Mouse (Mus musculus) forebrain, embryonic 14.5 days (tissue): ENCODE data around the gene Trappc2l. TPM values are rescaled to one million over a fixed set of nuclear protein-coding genes. Genes with fewer than 3 reads are reported as not detected.

Experiments used
- ATAC-seq: fragments of 200-750 bp; cut with Nextera tagmentation; 2 replicates; pipeline ENCODE4 v1.8.0; 2017; ENCODE audit warnings: mild to moderate bottlenecking, moderate library complexity
- DNase-seq: peaks from one replicate; pipeline ENCODE4 v3.0.0-alpha.2; 2015; ENCODE audit warnings: low spot score
- H3K27ac ChIP-seq: fragments of 300-500 bp; sonication (generic); 2 replicates; pipeline ENCODE4 v1.5.1; 2014; ENCODE audit warnings: low read depth, mild to moderate bottlenecking, control low read depth, low read length, moderate library complexity
- H3K27me3 ChIP-seq: fragments of 300-500 bp; sonication (generic); replicated peaks from 2 replicates; pipeline ENCODE4 v1.6.1; 2014; ENCODE audit warnings: low read length, control low read depth, mixed read lengths; ENCODE audit not compliant: control insufficient read depth, insufficient read depth
- H3K36me3 ChIP-seq: fragments of 300-500 bp; sonication (generic); 2 replicates; pipeline ENCODE4 v1.6.1; 2014; ENCODE audit warnings: low read length, control low read depth; ENCODE audit not compliant: control insufficient read depth, insufficient read depth
- H3K4me1 ChIP-seq: fragments of 300-500 bp; sonication (generic); 2 replicates; pipeline ENCODE4 v1.6.1; 2014; ENCODE audit warnings: antibody characterized with exemption, low read length, control low read depth; ENCODE audit not compliant: control insufficient read depth, insufficient read depth
- H3K4me2 ChIP-seq: fragments of 300-500 bp; sonication (generic); 2 replicates; pipeline ENCODE4 v1.6.1; 2014; ENCODE audit warnings: mild to moderate bottlenecking, control low read depth, low read length
- H3K4me3 ChIP-seq: fragments of 300-500 bp; sonication (generic); 2 replicates; pipeline ENCODE4 v1.5.1; 2014; ENCODE audit warnings: low read depth, low read length, control low read depth
- H3K9ac ChIP-seq: fragments of 300-500 bp; sonication (generic); 2 replicates; pipeline ENCODE4 v1.6.1; 2014; ENCODE audit warnings: mild to moderate bottlenecking, low read length, control low read depth, moderate library complexity
- H3K9me3 ChIP-seq: fragments of 300-500 bp; sonication (generic); replicated peaks from 2 replicates; pipeline ENCODE4 v1.6.1; 2016; ENCODE audit warnings: low read length, control low read depth, mixed read lengths; ENCODE audit not compliant: control insufficient read depth
- WGBS: fragments of 180-500 bp; shearing (Covaris S2); extraction: QIAGEN DNeasy Blood & Tissue Kit; methylation state at CpG from one replicate; pipeline ENCODE4 v1.1.7; 2014; 5-methylcytosine and 5-hydroxymethylcytosine counted together
- polyA plus RNA-seq: library from polyadenylated mRNA; unstranded; fragments of >200 nt; fragmentation: Nextera tagmentation; extraction: Ambion mirVana; gene quantifications from 2 replicates; pipeline ENCODE4 v1.2.1, GENCODE M21; 2014

Gene Trappc2l
- polyA plus RNA-seq, 1 experiment from 2014 or later, result 150 TPM

DNA sequence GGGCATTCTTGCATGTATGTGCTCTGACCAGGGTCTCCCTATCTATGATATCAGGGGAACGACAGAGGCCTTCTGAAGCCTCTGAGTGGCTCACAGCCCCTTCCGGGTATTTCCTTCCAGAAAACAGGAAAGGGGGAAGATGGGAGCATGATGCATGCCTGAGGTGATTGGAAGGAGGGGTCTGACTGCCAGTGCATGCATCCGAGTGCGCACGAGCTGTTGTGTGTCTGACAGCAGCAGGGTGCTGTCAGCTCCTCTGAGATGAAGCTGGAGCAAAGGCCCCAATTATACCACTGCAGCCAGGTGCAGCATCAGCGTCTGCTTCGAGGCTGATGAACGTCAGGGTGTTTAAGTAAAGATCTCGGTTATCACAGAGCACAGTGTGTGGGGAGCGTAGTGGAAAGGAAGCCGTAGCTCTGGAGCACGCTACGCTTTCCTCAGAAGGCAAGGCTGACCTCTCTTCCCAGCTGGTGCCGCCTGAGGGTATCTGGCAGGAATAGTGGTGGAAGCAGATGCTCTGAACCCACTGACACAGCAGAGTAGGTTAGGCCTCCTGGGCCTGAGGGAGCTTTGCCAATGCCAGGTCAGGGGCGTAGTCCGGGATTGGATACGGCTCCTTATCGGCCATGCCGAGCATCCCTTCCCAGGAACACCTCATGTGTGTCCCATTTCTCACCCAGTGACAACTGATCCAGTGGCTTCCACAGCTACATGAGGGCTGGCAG is 17.5 kb upstream of the Trappc2l start:
- no peak overlapping the region for H3K9ac ChIP-seq
- 80% methylated on average over 19 of the region's 19 CpGs for WGBS
- no peak for ATAC-seq
- no peaks in the 10 kb centered on the region for H3K27me3 ChIP-seq
- no peaks in the 10 kb centered on the region for H3K36me3 ChIP-seq
- H3K27ac ChIP-seq, result peak overlapping the region; percentile 54; the same call in 1 of the 2 replicates
- H3K4me2 ChIP-seq, result no peak overlapping the region
- no peak for DNase-seq
- no peaks in the 10 kb centered on the region for H3K9me3 ChIP-seq
- no peaks in the 10 kb centered on the region for H3K4me1 ChIP-seq
- no peak overlapping the region for H3K4me3 ChIP-seq

DNA sequence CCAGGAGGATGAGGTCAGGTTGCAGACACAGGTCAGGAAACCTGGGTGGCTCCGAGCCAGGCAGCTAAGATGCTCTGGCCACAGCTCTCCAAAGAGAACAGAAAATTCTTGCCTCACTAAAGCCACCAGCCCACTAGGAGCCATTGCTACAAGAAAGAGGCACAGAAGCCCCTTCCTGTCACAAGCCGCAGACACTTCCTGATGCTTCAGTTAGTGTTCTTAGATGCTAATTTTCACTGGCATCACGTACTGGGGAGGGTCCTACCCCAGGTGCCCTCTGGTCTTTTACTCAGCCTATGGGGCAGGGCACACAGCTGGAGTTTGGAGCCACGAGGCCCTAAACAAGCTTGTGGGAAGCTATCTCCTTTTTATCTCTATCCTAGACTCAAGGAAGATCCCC is 15.4 kb upstream of the Trappc2l start:
- Histone ChIP-seq H3K4me1 (no peaks in the 10 kb centered on the region), H3K36me3 (no peaks in the 10 kb centered on the region), H3K4me2 (no peak overlapping the region), H3K9me3 (no peaks in the 10 kb centered on the region), H3K9ac (no peak overlapping the region), H3K27ac (no peak overlapping the region), H3K4me3 (no peak overlapping the region), H3K27me3 (no peaks in the 10 kb centered on the region)
- DNase-seq (no peak), ATAC-seq (no peak)
- 67% methylated on average over 4 of the region's 4 CpGs for WGBS

DNA sequence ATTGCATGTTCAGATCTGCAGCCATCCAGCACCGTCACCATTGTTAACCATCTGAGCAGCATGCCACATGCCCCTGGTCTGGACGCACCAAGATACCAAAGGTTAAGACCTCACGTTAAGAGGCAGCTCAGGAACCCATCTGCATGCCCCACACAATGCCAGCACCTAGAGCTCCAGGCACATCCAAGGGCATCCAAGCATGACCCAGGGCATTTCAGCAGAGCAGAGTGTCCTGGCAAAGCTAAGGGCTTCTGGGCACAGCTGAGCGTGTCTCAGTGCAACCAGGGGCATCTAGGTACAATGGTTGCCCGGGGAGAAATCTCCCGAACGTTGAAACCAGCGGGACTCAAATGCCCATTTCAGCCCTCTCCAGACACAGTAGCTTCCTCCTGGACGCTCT is 10.8 kb upstream of the Trappc2l start:
- H3K27me3 ChIP-seq, result no peaks in the 10 kb centered on the region
- no peak overlapping the region for H3K27ac ChIP-seq
- no peak overlapping the region for H3K4me3 ChIP-seq
- no peak overlapping the region for H3K9ac ChIP-seq
- no peaks in the 10 kb centered on the region for H3K4me1 ChIP-seq
- no peak for ATAC-seq
- no peak for DNase-seq
- H3K4me2 ChIP-seq, result no peak overlapping the region
- H3K36me3 ChIP-seq, result no peaks in the 10 kb centered on the region
- no peaks in the 10 kb centered on the region for H3K9me3 ChIP-seq
- WGBS, result 92% methylated on average over 9 of the region's 9 CpGs

DNA sequence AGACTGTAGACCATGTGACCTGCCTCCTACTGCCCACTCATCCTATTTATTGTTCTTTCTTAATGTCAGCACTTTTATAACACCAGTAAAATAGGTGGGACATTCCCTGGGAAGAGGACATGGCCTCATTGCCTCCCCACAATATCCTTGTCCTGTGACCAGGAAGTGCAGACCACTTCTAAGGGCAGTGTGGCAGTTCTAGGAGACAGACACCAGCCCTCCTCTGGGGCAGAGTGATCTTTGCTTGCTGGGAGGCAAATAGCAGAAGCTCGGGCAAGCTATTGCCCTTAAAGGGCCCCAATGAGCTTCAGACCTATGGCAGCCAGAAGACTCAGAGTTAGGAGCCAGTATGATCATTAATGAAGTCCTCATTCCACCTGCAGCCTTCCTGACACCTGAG is 6.8 kb upstream of the Trappc2l start:
- no peak overlapping the region for H3K9ac ChIP-seq
- H3K4me2 ChIP-seq, result no peak overlapping the region
- ATAC-seq (no peak), DNase-seq (no peak)
- no peaks in the 10 kb centered on the region for H3K4me1 ChIP-seq
- H3K27me3 ChIP-seq, result no peaks in the 10 kb centered on the region
- no peak overlapping the region for H3K4me3 ChIP-seq
- no peaks in the 10 kb centered on the region for H3K36me3 ChIP-seq
- H3K27ac ChIP-seq, result no peak overlapping the region
- WGBS, result 72% methylated on average over 1 of the region's 1 CpGs
- no peaks in the 10 kb centered on the region for H3K9me3 ChIP-seq

GRCm38 (mm10) chr8:122605367-122605766 is 6.1 kb upstream of the Trappc2l start:
- H3K4me3 ChIP-seq, result no peak overlapping the region

GRCm38 (mm10) chr8:122606810-122607209 is 4.6 kb upstream of the Trappc2l start:
- 79% methylated on average over 11 of the region's 12 CpGs for WGBS
- DNase-seq (no peak), ATAC-seq (no peak)
- H3K9me3 ChIP-seq, result no peaks in the 10 kb centered on the region
- no peaks in the 10 kb centered on the region for H3K36me3 ChIP-seq
- no peak overlapping the region for H3K27ac ChIP-seq
- H3K4me3 ChIP-seq, result no peak overlapping the region
- H3K4me1 ChIP-seq, result peaks cover 5% of the 10 kb centered on the region
- no peaks in the 10 kb centered on the region for H3K27me3 ChIP-seq
- H3K4me2 ChIP-seq, result no peak overlapping the region
- no peak overlapping the region for H3K9ac ChIP-seq

More at GRCm38 (mm10) chr8:122605367-122605766, 6.1 kb upstream of the Trappc2l start:
- Histone ChIP-seq H3K4me1 (no peaks in the 10 kb centered on the region), H3K4me2 (no peak overlapping the region), H3K27ac (no peak overlapping the region), H3K36me3 (no peaks in the 10 kb centered on the region), H3K9me3 (no peaks in the 10 kb centered on the region), H3K27me3 (no peaks in the 10 kb centered on the region), H3K9ac (no peak overlapping the region)
- DNase-seq (no peak), ATAC-seq (no peak)
- 91% methylated on average over 4 of the region's 4 CpGs for WGBS

- H3K9me3 ChIP-seq, result no peaks in the 10 kb centered on the region
- H3K9ac ChIP-seq, result no peak overlapping the region
- H3K27ac ChIP-seq, result no peak overlapping the region
- no peaks in the 10 kb centered on the region for H3K27me3 ChIP-seq
- 0 out of 2 replicates have a peak, but pooled peaks cover 4% of the 10 kb centered on the region for H3K36me3 ChIP-seq
- no peak overlapping the region for H3K4me3 ChIP-seq
- H3K4me2 ChIP-seq, result peak overlapping the region; percentile 70
- DNase-seq (no peak), ATAC-seq (no peak)
- H3K4me1 ChIP-seq, result peaks cover 10% of the 10 kb centered on the region
- 59% methylated on average over 4 of the region's 4 CpGs for WGBS
Observed at GRCm38 (mm10) chr8:122610209-122610608, 1.2 kb upstream of the Trappc2l start.

- ATAC-seq, result no peak; the same call in 1 of the 2 replicates
- Histone ChIP-seq H3K4me1 (peaks cover 10% of the 10 kb centered on the region), H3K9me3 (no peaks in the 10 kb centered on the region), H3K9ac (peak overlapping the region; percentile 65), H3K4me2 (peak overlapping the region; percentile 70), H3K27me3 (no peaks in the 10 kb centered on the region), H3K27ac (peak overlapping the region; percentile 46), H3K36me3 (0 out of 2 replicates have a peak, but pooled peaks cover 4% of the 10 kb centered on the region), H3K4me3 (peak overlapping the region; percentile 65)
- DNase-seq, result peak; percentile 15
- 3% methylated on average over 20 of the region's 20 CpGs for WGBS
Observed at GRCm38 (mm10) chr8:122610612-122611277, 695 bp upstream of the Trappc2l start.
